Mouse (Mus musculus) spleen, adult 2 months (tissue): ENCODE results near the gene Prkd2. TPM values are rescaled to one million over a fixed set of nuclear protein-coding genes. Genes with fewer than 3 reads are reported as not detected.

Experiments
- DNase-seq, 2 experiments: peaks; one replicate each; pipeline versions ENCODE4 v3.0.0 to v3.0.0-alpha.2; 2012 to 2021; ENCODE audit warnings: low spot score in 2 of 2, low read depth in 1 of 2
- H3K27ac ChIP-seq: fragments of 200-500 bp; 2 replicates; pipeline ENCODE4 v1.5.1; 2012; ENCODE audit warnings: low read length, inconsistent platforms; ENCODE audit not compliant: insufficient read depth
- H3K27me3 ChIP-seq: fragments of 200-500 bp; 2 replicates; pipeline ENCODE4 v1.6.1; 2012; ENCODE audit warnings: mild to moderate bottlenecking, moderate library complexity, low read length, inconsistent platforms; ENCODE audit not compliant: control insufficient read depth, insufficient read depth
- H3K36me3 ChIP-seq: fragments of 200-500 bp; 2 replicates; pipeline ENCODE4 v1.6.1; 2012; ENCODE audit warnings: mild to moderate bottlenecking, low read length, inconsistent platforms; ENCODE audit not compliant: control insufficient read depth, insufficient read depth
- H3K4me1 ChIP-seq: fragments of 200-500 bp; 2 replicates; pipeline ENCODE4 v1.6.1; 2011; ENCODE audit warnings: inconsistent platforms; ENCODE audit not compliant: control insufficient read depth, insufficient read depth, insufficient read length
- H3K4me3 ChIP-seq: fragments of 200-500 bp; 2 replicates; pipeline ENCODE4 v1.5.1; 2011; ENCODE audit warnings: mild to moderate bottlenecking, inconsistent platforms; ENCODE audit not compliant: insufficient read depth, insufficient read length; ENCODE audit errors: extremely low read depth
- CTCF ChIP-seq: fragments of 200-500 bp; IDR thresholded peaks from 2 replicates; pipeline ENCODE4 v1.5.1; 2011; ENCODE audit warnings: mild to moderate bottlenecking, inconsistent platforms; ENCODE audit not compliant: insufficient read depth, insufficient read length, insufficient replicate concordance; ENCODE audit errors: extremely low read depth
- POLR2A ChIP-seq: fragments of 200-500 bp; IDR thresholded peaks from 2 replicates; pipeline ENCODE4 v1.6.1; 2011; ENCODE audit warnings: low read depth, low read length, inconsistent platforms
- WGBS: fragments of 180-500 bp; shearing (Covaris S2); methylation state at CpG from one replicate; pipeline ENCODE4 v1.1.7; 2018; 5-methylcytosine and 5-hydroxymethylcytosine counted together
- polyA plus RNA-seq: library from polyadenylated mRNA; depleted of rRNA; stranded (reverse); fragments of >200 nt; gene quantifications from 2 replicates; pipeline ENCODE4 v1.2.3, GENCODE M21; 2012

Prkd2 gene
- polyA plus RNA-seq, 1 experiment: 205 TPM

DNA sequence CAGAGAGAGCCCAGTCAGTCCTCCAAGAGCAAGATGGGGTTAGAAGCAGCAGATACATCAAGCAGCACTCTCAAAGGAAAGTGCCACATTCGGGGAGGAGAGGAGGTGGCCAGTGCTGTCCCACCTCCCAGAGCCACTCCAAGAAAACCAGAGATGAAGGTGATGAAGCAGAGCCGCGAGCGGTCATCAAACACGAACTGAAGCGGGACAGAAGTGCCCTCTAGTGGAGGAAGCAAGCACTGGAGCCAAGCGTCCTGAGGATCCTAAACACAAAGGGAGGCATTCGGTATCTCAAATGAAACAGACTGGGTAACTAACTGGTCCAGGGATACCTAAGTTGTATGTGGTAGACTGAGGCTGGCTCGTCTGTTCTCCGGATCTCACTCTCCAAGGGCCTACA, 33.0 kb upstream of the Prkd2 start:
- Histone ChIP-seq H3K27me3 (no peaks in the 10 kb centered on the region), H3K36me3 (peaks cover 12% of the 10 kb centered on the region), H3K27ac (no peak overlapping the region), H3K4me3 (no peak overlapping the region), H3K4me1 (no peaks in the 10 kb centered on the region; the same call in 1 of the 2 replicates)
- DNase-seq: peak in 1 of 2 experiments; percentile 38
- no peak for TF ChIP-seq POLR2A
- peak; percentile 75; the same call in 1 of the 2 replicates for TF ChIP-seq CTCF
- 56% methylated on average over 10 of the region's 10 CpGs for WGBS

DNA sequence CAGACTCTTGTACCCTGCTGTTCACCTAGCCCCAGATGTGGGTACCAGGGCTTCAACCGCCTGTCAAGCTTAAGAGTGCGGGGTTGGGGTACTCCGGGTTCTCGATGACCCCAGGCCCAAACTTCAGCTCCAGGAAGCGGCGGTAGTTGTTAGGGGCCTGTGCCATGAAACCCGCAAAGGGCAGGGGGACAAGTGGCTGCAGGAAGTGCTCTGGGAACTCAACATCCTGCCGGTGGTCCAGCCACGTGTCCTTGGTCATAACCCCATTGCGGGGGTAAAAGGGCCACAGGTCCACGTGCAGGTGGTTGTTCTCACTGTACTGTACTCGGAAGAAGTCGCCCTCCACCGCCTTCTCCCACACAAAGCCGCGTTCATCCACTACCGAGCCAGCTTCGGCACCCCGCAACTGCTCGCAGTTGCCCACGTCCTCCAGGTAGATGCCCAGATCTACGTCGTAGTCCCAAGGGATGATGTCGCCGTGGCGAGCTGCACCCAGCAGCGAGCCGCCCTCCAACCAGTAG, 32.2 kb upstream of the Prkd2 start:
- Histone ChIP-seq H3K4me1 (no peaks in the 10 kb centered on the region; the same call in 1 of the 2 replicates), H3K27ac (no peak overlapping the region), H3K36me3 (peaks cover 12% of the 10 kb centered on the region), H3K4me3 (no peak overlapping the region), H3K27me3 (no peaks in the 10 kb centered on the region)
- WGBS: 95% methylated on average over 28 of the region's 28 CpGs
- no peak for DNase-seq
- no peak for TF ChIP-seq POLR2A
- TF ChIP-seq CTCF: no peak

DNA sequence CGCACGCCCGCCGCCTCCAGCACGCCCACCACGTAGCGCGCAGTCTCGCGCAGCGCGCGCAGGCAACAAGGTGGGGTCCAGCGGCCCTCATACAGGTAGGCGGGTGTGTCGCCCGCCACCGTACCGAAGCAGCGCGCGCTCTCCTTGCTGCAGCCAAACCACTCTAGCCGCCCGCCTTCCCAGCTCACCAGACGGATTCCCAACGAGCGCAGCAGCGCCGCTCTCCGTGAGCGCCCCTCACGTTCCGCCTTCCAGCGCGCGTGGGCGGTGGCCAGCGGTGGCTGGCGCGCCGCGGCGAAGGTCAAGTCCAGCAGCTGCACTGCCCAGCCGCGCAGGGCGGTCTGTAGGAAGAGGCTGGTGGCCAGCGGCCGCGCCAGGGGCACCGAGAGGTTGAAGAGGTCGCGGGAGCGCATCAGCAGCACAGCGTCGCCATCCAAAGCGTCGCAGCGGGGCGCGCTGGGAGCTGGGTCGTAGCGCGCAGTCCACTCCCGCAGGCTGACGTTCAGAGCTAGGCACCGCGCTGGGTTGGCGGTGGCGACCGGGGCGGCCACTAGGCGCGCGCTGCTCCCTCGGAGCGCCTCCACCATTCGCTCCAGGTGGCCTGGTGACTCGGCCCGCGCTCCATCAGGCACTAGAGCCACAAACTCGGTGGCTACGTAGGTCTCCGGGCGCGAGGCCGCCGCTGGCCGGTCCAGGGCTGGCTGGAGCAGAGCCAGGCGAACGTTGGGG, 31.6 kb upstream of the Prkd2 start:
- no peak overlapping the region for H3K27ac ChIP-seq
- no peak for TF ChIP-seq CTCF
- no peak for TF ChIP-seq POLR2A
- peaks cover 12% of the 10 kb centered on the region for H3K36me3 ChIP-seq
- DNase-seq: no peak
- WGBS: 94% methylated on average over 90 of the region's 90 CpGs
- no peaks in the 10 kb centered on the region; the same call in 1 of the 2 replicates for H3K4me1 ChIP-seq
- H3K27me3 ChIP-seq: no peaks in the 10 kb centered on the region
- H3K4me3 ChIP-seq: no peak overlapping the region

GRCm38 (mm10) chr7:16811649-16812070, 31.0 kb upstream of the Prkd2 start:
- no peak overlapping the region for H3K4me3 ChIP-seq
- TF ChIP-seq CTCF: no peak
- TF ChIP-seq POLR2A: no peak
- no peaks in the 10 kb centered on the region for H3K27me3 ChIP-seq
- H3K27ac ChIP-seq: no peak overlapping the region
- H3K36me3 ChIP-seq: peaks cover 12% of the 10 kb centered on the region
- DNase-seq: no peak
- WGBS: 93% methylated on average over 17 of the region's 17 CpGs
- no peaks in the 10 kb centered on the region; the same call in 1 of the 2 replicates for H3K4me1 ChIP-seq

- peaks cover 5% of the 10 kb centered on the region for H3K4me1 ChIP-seq
These were observed 30.2 kb upstream of the Prkd2 start for GRCm38 (mm10) chr7:16812505-16812904.

GRCm38 (mm10) chr7:16815351-16815941, 27.3 kb upstream of the Prkd2 start, which contains the start of gene Strn4:
Strn4 (plus strand) TSS chr7:16815889.
- peaks cover 11% of the 10 kb centered on the region for H3K36me3 ChIP-seq
- H3K4me1 ChIP-seq: peaks cover 17% of the 10 kb centered on the region
- no peaks in the 10 kb centered on the region for H3K27me3 ChIP-seq
- peak within 1 kb of the TSS; percentile 86 for H3K27ac ChIP-seq
- TF ChIP-seq CTCF (no peak), POLR2A (no peak)
- 10% methylated on average over 1 of the region's 1 CpGs for WGBS
- DNase-seq: no peak
- peak within 1 kb of the TSS; percentile 96 for H3K4me3 ChIP-seq

More at GRCm38 (mm10) chr7:16812505-16812904, 30.2 kb upstream of the Prkd2 start:
- Histone ChIP-seq H3K27me3 (no peaks in the 10 kb centered on the region), H3K36me3 (peaks cover 12% of the 10 kb centered on the region), H3K27ac (no peak overlapping the region), H3K4me3 (no peak overlapping the region)
- no peak for DNase-seq
- no peak for TF ChIP-seq CTCF
- no peak for TF ChIP-seq POLR2A
- 76% methylated on average over 2 of the region's 2 CpGs for WGBS
